Mouse (Mus musculus) kidney, adult 2 months (tissue): Measurements from ENCODE around the gene Kcnab1. TPM values are rescaled to one million over a fixed set of nuclear protein-coding genes. Genes with fewer than 3 reads are reported as not detected.

ENCODE experiments used
- DNase-seq: peaks from one replicate; pipeline ENCODE4 v3.0.0; 2021
- H3K27ac ChIP-seq: fragments of 200-500 bp; 2 replicates; pipeline ENCODE4 v1.5.1; 2012; ENCODE audit warnings: low read depth, low read length, control low read depth, inconsistent platforms; ENCODE audit not compliant: insufficient read depth
- H3K27me3 ChIP-seq: fragments of 200-500 bp; replicated peaks from 2 replicates; pipeline ENCODE4 v1.6.1; 2012; ENCODE audit warnings: mild to moderate bottlenecking, moderate library complexity, low read length, inconsistent platforms; ENCODE audit not compliant: control insufficient read depth, insufficient read depth
- H3K36me3 ChIP-seq: fragments of 200-500 bp; 2 replicates; pipeline ENCODE4 v1.6.1; 2012; ENCODE audit warnings: mild to moderate bottlenecking, moderate library complexity, low read length, inconsistent platforms; ENCODE audit not compliant: control insufficient read depth, insufficient read depth
- H3K4me1 ChIP-seq: fragments of 200-500 bp; 2 replicates; pipeline ENCODE4 v1.6.1; 2011; ENCODE audit warnings: low read length; ENCODE audit not compliant: control insufficient read depth, insufficient read depth
- H3K4me3 ChIP-seq: fragments of 200-500 bp; 2 replicates; pipeline ENCODE4 v1.5.1; 2011; ENCODE audit warnings: mild to moderate bottlenecking, low read depth, low read length, control low read depth; ENCODE audit not compliant: insufficient read depth
- CTCF ChIP-seq: fragments of 200-500 bp; conservative IDR thresholded peaks from 2 replicates; pipeline ENCODE4 v1.5.1; 2011; ENCODE audit warnings: low read depth, mild to moderate bottlenecking, control low read depth, low read length, moderate library complexity, mixed read lengths; ENCODE audit not compliant: insufficient read depth, insufficient read length
- POLR2A ChIP-seq: fragments of 200-500 bp; IDR thresholded peaks from one replicate; pipeline ENCODE4 v1.6.1; 2011; ENCODE audit warnings: low read depth, low read length, control low read depth
- WGBS: fragments of 180-500 bp; shearing (Covaris S2); methylation state at CpG from one replicate; pipeline ENCODE4 v1.1.7; 2018; 5-methylcytosine and 5-hydroxymethylcytosine counted together
- polyA plus RNA-seq: library from polyadenylated mRNA; depleted of rRNA; stranded (reverse); fragments of >200 nt; gene quantifications from 2 replicates; pipeline ENCODE4 v1.2.3, GENCODE M21; 2012

Gene Kcnab1
- polyA plus RNA-seq, 1 experiment: 0.59 TPM

DNA sequence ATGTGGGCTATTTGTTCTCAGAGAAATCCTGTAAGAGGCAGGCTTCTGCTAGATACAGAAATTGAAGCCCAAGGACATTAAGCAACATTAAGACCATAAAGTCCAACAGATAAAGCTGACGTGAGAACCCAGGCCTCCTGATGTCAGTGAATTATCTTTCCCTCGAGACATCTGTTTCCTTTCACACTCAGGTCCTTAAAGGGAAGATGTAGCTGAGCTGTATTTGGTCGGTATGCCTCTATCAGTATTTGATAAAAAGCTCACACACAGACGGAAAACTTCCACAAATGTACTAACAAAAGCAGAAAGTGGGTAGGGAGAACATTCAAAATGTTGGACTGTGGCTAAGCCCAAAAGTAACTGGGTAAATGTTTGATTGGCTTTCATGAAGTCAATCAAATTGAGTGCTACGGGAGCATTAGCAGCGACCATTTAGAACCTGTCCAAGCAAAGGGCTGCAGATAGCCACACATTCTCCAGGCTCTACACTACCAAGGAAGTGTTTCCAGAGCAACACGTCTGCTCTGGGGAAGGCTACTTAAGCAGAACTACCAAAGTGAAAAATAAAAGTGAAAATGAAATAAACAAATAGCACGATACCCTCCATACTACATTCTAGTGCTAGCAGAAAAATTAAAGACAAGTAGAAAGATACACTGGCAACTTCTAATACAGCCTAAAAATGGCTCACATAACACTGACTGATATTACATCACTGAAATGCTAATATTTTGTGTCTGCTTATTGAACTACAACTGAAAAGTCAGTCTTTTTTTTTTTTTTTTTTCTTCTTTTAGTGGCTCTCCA, 251.2 kb downstream of the Kcnab1 start:
- Histone ChIP-seq H3K36me3 (no peaks in the 10 kb centered on the region), H3K27me3 (no peaks in the 10 kb centered on the region), H3K4me3 (no peak overlapping the region), H3K4me1 (peaks cover 3% of the 10 kb centered on the region; the same call in 1 of the 2 replicates), H3K27ac (no peak overlapping the region)
- WGBS: 61% methylated on average over 8 of the region's 8 CpGs
- DNase-seq: no peak
- TF ChIP-seq POLR2A: no peak
- no peak for TF ChIP-seq CTCF

DNA sequence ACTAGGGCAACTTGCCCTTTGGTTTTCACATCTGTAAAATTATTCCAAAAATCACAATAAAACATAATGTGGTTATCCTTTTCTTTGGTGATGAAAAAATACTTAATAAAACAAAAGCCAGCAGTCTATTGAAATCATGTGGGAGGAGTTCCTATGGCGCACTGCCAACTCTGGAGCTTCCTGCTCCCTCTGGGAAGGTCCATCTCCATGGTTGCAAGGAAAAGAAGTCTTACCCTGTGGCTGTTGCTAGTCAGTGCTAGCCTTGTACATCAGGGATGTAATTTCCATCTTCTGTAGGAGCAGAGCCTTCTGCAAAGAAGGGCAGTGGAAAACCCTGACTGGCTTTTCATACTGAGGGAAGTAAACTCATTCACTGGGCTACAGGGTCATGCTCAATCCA, 254.3 kb downstream of the Kcnab1 start:
- Histone ChIP-seq H3K36me3 (no peaks in the 10 kb centered on the region), H3K27ac (no peak overlapping the region), H3K4me1 (peaks cover 3% of the 10 kb centered on the region; the same call in 1 of the 2 replicates), H3K27me3 (no peaks in the 10 kb centered on the region), H3K4me3 (no peak overlapping the region)
- no peak for TF ChIP-seq POLR2A
- no peak for TF ChIP-seq CTCF
- peak; percentile 54 for DNase-seq
- WGBS: 76% methylated on average over 1 of the region's 1 CpGs

DNA sequence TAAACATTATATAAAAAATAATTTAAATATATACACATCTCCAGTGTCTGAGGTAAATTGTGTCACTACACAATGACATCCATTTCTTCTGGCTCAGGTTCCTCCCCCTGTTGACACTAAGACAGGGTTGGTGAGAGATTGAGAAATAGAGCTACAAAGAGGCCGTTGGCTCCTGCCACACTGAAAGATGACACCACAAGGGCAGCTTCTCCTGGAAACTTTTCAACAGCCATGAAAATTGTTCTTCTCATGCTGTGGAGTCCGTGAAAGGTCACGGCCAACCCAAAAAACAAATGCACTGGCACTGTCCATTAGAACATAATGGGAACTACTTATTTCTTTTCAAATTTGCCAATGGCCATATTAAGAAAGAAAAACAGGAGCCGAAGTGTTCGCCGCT, 256.0 kb downstream of the Kcnab1 start:
- H3K27ac ChIP-seq: peak overlapping the region; percentile 59
- 65% methylated on average over 6 of the region's 6 CpGs for WGBS

DNA sequence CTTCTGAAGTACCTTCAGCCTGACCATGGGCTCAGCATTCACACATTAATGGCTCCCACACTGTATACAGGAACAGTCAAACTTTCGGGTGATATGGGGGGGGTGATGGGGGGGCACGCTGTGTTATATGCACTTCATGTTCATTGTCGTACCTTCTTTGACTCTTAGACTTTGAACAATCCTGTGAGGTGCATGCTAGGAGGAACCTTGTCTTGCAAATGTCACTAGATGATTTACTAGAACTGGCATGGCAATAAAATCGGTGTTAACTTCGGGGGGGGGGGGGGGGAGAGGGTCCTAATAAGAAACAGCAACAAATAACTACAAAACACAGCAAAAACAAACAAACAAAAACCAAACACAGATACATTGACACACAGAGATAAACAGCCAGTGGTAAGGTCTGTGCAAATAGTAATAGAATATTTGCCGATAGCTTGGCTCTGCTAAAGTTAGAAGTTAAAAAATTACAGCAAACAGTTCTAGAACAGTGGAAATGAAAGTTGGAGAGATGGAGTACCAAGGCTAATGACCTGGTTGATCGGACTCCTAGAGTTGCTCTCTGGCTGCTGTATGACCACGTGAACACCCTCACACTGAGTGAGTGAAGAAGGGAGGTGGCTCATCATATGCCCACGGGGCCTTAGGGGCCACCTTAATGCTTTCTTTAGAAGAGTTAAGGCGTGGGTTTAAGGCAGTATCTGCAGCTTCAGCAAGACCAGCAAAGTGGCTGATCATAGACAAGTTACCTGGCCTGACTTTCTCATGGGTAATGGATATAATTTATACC, 256.9 kb downstream of the Kcnab1 start:
- H3K4me3 ChIP-seq: no peak overlapping the region
- no peaks in the 10 kb centered on the region for H3K27me3 ChIP-seq
- H3K27ac ChIP-seq: peak overlapping the region; percentile 85; the same call in 1 of the 2 replicates
- WGBS: 47% methylated on average over 10 of the region's 10 CpGs
- TF ChIP-seq POLR2A (no peak), CTCF (no peak)
- H3K36me3 ChIP-seq: no peaks in the 10 kb centered on the region
- peak; percentile 75 for DNase-seq
- no peaks in the 10 kb centered on the region; the same call in 1 of the 2 replicates for H3K4me1 ChIP-seq

More for the DNA sequence above, 256.0 kb downstream of the Kcnab1 start:
- Histone ChIP-seq H3K4me3 (no peak overlapping the region), H3K4me1 (no peaks in the 10 kb centered on the region; the same call in 1 of the 2 replicates), H3K27me3 (no peaks in the 10 kb centered on the region), H3K36me3 (no peaks in the 10 kb centered on the region)
- peak; percentile 45 for DNase-seq
- no peak for TF ChIP-seq CTCF
- TF ChIP-seq POLR2A: no peak

DNA sequence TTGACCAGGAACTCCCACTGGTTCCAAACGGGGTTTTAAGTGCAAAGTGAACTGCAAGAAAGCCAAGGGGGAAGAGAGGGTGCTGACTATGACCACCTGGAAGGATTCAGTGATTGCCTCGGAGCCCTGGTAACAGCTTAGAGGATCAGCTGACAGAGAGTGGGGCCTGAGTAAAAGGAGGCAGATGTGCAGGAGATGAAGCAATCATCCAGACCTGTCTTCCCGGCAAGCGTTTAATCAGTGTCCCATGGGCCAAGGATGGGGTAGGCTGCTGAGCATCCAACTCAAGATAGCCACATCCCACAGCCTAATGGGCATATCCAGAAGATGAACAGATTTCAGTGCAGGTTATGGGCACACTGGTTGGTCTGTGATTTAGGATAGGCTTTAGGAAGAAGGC, 258.8 kb downstream of the Kcnab1 start:
- WGBS: 80% methylated on average over 4 of the region's 4 CpGs
- DNase-seq: no peak

DNA sequence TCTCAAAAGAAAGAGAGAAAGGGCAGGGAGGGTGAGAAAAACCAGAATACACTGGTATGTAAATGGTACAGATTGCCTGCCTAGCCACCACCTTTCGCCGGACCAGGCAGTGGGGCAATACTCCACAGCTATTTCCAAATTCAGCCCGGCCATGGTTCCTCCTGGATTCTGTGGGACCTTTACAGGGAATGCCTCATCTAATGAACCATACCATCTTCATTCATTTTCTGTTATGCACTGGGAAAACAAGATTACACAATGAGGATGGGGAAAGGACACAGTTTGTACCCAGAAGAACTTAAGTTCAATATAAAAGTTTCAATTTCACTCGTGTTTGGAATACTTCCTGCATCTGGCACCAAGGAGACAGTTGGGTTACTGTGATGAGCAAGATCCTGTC, 263.4 kb downstream of the Kcnab1 start:
- no peak for TF ChIP-seq POLR2A
- no peak for TF ChIP-seq CTCF
- Histone ChIP-seq H3K4me3 (no peak overlapping the region), H3K27me3 (no peaks in the 10 kb centered on the region), H3K4me1 (no peaks in the 10 kb centered on the region), H3K36me3 (no peaks in the 10 kb centered on the region; the same call in 1 of the 2 replicates), H3K27ac (no peak overlapping the region)
- DNase-seq: no peak
- WGBS: 85% methylated on average over 4 of the region's 4 CpGs

More for the DNA sequence above, 258.8 kb downstream of the Kcnab1 start:
- Histone ChIP-seq H3K4me3 (no peak overlapping the region), H3K36me3 (no peaks in the 10 kb centered on the region; the same call in 1 of the 2 replicates), H3K4me1 (no peaks in the 10 kb centered on the region; the same call in 1 of the 2 replicates), H3K27ac (no peak overlapping the region), H3K27me3 (no peaks in the 10 kb centered on the region)
- TF ChIP-seq POLR2A (no peak), CTCF (no peak)
